Mouse (Mus musculus) liver, adult 2 months (tissue): ENCODE data around the gene Cfdp1.

Experiments
- CTCF ChIP-seq: fragments of 200-500 bp; IDR thresholded peaks from 2 replicates; pipeline ENCODE4 v1.5.1; 2011; ENCODE audit warnings: low read depth, low read length, control low read depth
- POLR2A ChIP-seq: fragments of 200-500 bp; IDR thresholded peaks from 2 replicates; pipeline ENCODE4 v1.6.1; 2011; ENCODE audit warnings: low read length, control low read depth; ENCODE audit not compliant: insufficient read depth; ENCODE audit errors: extremely low read depth

DNA sequence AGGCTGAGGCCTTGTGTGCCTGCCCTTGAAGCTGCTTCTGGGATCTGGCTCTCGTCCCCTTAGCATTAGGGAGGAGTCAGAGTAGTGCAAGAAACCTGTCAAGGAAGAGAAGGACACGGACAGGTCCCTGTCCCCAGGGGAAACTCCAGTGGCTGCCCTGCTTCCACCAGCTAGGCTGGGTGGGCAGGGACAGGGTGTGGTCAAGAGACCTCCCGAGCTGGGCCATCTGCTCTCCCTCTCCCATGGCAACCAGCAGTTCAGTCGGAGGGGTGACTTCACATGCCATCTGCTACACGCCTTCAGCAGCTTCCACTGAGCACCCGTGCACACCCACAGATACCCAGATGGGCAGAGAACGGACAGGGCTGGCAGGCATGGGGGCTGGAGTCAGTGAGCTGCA is 117.8 kb downstream of the Cfdp1 start:
- no peak for TF ChIP-seq POLR2A
- TF ChIP-seq CTCF: no peak
